Mouse (Mus musculus): ENCODE data around the gene Eif3k.

- TF ChIP-seq GATA1 (IDR thresholded peaks at IDR 0.05; ENCODE audit: low read length) = no peak
- no peak for TF ChIP-seq TAL1 (IDR thresholded peaks at IDR 0.05; ENCODE audit: low read length)
Observed at GRCm38 (mm10) chr7:29019447-29020220, 38.0 kb upstream of the Eif3k start.
